Mouse (Mus musculus) c-Kit-positive CD71-positive TER-119-negative erythroid progenitor cells, embryonic 14.5 days (primary cell): ENCODE measurements at regions not wholly inside any gene's neighbourhood (a gene's known extent, or its start where the extent isn't known, plus 50 kb on each side); places are given as distances from the start of the nearest gene placed in this dataset.

Source experiments
- DNase-seq: peaks from one replicate; pipeline ENCODE4 v3.0.0-alpha.2; 2013; ENCODE audit warnings: low read depth

DNA sequence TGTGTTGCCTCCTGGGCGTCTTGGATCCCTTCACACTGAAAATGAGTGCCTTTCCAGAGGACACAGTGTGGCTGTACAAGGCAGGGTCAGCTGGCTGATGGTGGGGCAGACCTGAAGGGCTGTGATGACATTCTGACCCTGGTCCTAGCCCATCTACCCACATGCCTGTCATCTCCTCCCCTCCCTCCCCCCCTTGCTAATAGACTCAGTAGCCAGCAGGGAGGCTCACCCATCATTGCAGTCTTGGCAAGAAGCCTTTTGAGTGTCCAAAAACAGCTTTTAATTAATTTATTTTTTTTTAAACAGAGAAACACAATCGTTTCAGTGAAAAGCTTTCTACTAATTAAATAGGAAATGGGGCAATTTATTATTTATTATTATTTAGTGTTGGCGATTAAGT, 67.0 kb upstream of the Ssx2ip start:
- DNase-seq: no peak

GRCm38 (mm10) chr3:146337861-146338281, 66.6 kb upstream of the Ssx2ip start:
- DNase-seq: no peak

DNA sequence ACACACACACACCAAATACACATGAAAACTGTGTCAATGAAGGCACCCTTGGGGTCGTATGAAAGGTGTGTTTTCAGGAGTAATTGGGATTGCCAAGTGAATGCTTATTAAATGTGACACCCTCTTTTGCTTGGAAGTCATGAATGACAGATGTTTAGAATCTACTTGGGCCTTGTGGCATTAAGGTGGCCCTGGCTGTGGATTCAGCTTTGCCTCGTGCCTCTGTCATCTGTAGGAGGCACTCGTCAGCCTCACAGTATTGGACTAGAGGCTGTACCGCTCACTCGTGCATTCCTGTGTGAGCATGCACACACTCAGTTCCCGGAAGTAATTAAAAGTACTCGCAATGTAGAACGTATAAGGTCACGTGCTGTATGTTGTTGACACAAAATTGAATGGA, 66.0 kb upstream of the Ssx2ip start:
- DNase-seq: no peak

- DNase-seq: no peak
These were observed 64.0 kb upstream of the Ssx2ip start for GRCm38 (mm10) chr3:146340316-146341055.

DNA sequence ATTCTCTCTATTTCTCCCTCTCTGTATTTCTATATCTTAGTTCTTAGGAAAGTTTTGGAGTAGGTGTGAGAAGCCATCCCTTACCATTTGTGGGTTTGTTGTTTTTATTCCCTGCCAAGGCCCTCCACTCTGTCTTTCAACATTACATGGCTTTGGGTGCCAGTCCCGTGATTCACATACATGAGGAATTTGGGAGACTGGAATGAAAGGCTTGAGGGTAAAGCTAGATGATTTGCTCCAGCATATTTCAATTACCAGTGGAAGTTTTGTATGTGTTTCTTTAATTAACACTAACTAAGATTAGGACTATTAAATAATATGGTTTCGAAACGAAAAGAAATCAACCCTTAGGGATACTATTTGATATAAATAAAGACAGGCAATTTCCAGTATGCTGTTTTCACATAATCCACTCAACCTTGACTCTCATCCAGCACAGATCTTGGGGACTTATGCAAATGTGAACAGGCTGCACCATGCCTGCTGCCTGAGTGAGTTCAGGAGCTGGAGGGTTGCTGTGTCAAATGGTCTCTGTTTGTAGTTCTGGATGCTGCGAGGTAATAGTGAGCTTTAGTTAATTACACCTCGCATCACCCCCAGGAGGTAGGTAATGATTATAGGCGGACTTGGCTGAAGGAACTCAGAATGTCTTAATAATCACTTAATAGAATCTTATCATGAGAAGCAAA, 62.6 kb upstream of the Ssx2ip start:
- no peak for DNase-seq

DNA sequence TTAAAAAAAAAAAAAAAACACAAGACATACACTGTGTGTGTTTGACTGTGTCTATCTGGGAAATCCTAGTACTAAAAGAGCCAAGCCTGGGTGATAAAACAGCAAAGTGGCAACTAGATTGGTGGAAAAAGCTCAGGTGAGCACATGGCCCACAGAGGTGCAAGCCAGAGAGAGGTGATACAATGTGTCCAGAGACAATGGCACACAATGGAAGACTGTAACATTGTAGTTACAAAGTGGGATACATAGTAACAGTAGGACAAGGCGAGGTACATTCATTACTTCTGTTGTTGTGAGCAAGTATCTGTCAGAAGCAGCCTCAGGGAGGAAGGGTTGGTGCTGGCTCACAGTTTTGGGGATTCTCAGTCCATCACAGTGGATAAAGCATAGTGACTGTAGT, 61.7 kb upstream of the Ssx2ip start:
- DNase-seq: no peak

DNA sequence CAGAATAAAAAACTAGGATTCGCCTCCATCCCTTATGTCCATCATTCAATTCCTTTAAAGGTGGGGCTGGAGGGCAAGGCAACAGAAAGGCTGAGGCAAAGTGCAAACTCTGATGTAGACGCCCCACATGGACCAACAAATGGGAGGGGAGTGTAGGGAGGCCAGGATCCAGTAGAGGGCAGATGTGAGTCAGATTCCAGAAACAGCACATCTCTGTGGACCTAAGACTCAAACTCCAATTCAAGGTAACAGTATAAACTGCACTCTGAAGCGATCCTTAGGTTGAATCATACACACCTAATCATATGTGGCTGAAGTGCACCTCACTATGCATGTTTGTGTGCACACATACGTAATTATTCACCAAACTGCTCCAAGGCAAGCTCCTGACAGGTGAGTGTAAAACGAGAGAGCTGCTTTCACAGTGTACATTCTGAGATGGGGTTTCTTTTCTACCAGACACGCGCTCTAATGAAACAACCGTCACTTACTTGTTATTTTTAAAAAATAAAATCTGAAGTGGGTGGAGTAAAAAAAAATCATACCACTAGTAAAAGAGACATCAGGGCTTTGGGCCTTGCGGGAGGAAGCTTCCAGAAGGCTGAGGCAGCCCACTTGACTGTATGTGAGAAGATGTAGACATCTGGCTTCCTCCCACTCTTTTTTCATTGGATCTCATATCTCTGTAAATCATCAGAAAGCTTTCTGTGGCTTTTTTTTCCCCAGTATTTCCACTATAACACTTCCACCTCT, 60.6 kb upstream of the Ssx2ip start:
- DNase-seq: peak; percentile 64

GRCm38 (mm10) chr3:146344402-146345025, 59.9 kb upstream of the Ssx2ip start:
- DNase-seq: no peak

DNA sequence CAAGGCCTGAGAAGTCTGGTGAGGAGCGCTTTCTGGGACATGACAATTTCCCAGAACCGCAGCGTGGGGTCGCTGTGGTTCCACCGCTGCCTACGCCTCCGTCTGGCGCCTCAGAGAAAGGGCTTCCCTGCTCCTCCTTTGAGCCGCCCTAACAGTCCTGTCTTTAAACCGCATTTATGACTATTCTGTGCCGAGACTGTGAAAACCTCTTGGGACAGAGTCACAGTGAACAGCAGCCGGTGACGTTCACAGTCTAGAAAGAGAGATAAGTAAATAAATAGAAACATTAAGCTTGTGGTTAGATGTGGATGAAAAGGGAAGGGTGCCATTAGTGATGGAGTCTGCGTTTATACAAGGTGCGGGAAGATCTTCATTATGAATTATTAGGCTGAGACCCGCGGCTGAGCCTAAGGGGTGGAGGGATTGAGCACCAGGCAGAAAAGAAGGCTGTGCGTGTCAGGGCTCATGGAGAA, 59.1 kb upstream of the Ssx2ip start:
- peak; percentile 57 for DNase-seq

GRCm38 (mm10) chr3:146345946-146346345, 58.5 kb upstream of the Ssx2ip start:
- DNase-seq: no peak

DNA sequence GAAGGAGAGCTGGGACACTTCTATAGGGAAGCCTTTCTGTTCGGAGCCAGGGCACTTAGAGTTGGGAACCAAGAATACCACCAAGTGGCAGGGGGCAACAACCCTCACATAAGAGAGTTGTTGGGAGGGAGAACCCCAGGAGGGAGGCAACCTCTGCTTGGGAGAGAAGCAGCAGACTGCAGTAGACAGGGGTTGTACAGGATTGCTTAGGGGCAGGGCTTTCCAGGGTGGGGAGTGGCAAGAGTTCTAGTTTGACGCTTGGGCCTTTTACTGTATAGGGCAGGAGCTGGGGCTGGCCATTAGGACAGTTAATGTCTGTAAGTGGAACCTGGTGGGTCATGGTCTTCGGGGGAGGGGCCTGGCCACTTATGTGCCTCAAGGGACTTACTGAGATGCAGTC, 57.1 kb upstream of the Ssx2ip start:
- DNase-seq: no peak

GRCm38 (mm10) chr3:146348921-146349320, 55.5 kb upstream of the Ssx2ip start:
- DNase-seq: no peak

GRCm38 (mm10) chr3:146349393-146349792, 55.0 kb upstream of the Ssx2ip start:
- no peak for DNase-seq

- no peak for DNase-seq
These were observed 54.3 kb upstream of the Ssx2ip start for GRCm38 (mm10) chr3:146350126-146350525.

- DNase-seq: no peak
These were observed 53.0 kb upstream of the Ssx2ip start for GRCm38 (mm10) chr3:146351468-146351867.

GRCm38 (mm10) chr3:146352187-146352586, 52.3 kb upstream of the Ssx2ip start:
- no peak for DNase-seq

- no peak for DNase-seq
These were observed 50.5 kb upstream of the Ssx2ip start for GRCm38 (mm10) chr3:146353961-146354360.
